Mouse (Mus musculus) mouse embryonic stem cell (cell line): ENCODE data around the gene 4930513O06Rik.

Experiments
- in situ Hi-C, 2 experiments: fragments of 300-500 bp; cut with MboI; formaldehyde crosslinking; loops; 1 replicate in 1 of 2; 3 replicates in 1 of 2; pipeline ENCODE4 v1.14.3; 2019 to 2020; ENCODE audit warnings: low sequenced_read_pairs in 2 of 2, low pct_unique_long_range_greater_than_20kb in 1 of 2, mixed read lengths in 1 of 2; ENCODE audit not compliant: unreplicated experiment in 1 of 2

4930513O06Rik gene

DNA sequence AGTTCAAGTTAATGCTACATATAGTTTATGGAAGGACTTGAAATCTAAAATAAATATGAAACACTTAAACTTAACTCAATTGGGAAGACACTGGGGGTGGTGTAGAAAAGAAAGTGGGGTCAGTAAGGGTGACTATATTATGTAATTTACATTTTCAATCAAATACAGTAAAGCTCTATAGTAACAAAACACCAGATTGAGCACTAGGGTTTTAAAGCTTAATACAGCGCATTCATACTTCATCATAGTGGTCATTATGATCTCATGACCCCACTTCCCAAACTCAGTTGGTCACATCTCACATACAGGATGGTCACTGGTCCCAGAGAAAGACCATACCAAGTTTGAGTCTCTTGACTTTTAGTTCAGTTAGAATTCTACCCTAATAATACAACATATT, at the start of gene 4930513O06Rik:
TSS of gene 4930513O06Rik (plus strand) at position 301 of the 400 bp plus-strand sequence.
- in situ Hi-C loops: no loop called here

DNA sequence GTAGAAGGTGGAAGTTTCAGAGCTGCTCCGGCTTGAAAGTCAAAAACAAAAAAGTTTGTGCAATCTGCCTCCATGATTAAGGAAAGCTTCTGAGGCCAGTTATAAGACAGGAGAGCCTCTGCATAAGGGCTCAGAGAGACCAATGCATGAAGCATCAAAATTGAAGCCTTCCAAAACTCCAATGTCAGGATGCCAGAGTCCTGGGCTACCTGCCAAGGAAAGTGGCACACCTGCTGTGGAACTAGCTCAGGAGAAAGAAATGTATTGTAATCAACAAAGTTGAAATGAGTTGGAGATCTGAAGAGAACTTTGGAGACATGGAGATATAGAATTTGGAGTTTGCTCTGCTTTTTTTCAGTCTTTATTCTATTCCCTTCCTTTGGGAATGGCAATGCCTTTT, 48.4 kb upstream of the 4930513O06Rik start:
- in situ Hi-C loops: no loop called here

DNA sequence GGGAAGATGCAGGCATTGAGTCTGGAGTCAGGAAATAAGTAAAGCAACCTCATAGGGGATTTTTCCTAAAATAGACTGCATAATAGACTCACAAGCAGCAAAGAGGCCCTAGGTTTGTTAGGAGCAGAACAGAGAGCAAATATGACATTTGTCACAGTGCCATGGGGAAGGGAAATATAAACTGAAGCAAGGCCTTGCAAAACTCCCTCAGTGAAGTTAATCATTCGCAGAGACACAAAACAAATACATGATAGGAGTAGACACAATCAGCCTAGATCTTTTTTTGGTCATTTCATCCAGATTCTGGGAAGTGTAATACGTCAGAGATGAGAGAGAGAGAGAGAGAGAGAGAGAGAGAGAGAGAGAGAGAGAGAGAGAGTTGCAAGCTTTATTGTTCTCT, 46.7 kb upstream of the 4930513O06Rik start:
- in situ Hi-C loops: no loop called here

DNA sequence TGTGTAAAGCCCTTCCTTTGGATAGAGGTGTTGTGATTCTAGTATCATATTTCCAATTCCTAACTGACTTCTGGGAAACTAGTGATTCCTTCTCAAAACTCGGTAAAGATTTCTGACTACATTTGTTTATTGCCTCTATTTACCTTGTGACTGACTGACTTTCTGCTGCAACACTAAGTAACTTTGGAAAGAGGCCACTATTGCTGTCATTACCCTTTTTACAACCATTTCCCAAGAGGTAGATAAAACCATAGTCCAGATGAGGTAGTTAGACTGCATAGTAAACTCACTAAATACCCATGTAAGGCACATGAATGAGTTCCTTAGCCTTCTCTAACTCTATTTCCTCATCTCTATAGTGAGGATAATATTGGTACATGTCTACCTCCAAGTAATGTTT, 44.9 kb upstream of the 4930513O06Rik start:
- in situ Hi-C loops: no loop called here

DNA sequence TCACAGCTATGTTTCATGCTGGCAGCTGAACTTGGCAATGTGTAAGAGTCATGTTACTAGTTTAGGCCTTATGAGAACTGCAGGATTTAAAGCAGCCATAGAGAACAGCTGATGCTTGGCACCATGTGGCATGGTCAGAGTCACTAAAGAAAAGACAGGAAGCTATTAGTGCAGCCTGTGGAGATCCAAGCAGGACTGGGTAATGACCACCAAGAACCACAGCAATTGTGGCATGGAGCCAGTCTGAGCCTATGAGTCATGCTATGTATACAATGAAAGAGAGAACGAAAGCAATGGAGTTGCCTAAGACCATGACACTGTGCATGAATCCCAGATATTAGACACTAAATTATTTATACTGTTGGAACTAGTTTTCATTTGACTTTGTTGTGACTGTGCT, 34.1 kb upstream of the 4930513O06Rik start:
- in situ Hi-C loops: no loop called here

DNA sequence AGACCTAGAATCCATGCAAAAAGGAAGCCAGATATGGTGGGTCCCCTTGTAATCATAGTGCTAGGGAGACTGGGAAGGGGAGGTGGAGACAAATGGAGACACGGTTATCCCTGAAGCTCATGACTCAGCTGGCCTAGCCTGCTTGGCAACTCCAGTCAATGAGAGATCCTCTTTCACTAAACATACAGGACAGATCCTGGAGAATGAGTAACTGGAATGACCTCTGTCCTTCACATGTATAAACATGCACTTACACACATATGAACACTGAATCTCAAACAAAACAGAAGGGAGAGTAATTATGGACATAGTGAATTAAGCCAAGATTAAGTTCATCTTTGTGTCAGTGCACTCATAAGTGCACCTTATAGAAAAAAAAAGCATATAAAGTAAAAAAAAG, 32.9 kb upstream of the 4930513O06Rik start:
- in situ Hi-C loops: no loop called here

DNA sequence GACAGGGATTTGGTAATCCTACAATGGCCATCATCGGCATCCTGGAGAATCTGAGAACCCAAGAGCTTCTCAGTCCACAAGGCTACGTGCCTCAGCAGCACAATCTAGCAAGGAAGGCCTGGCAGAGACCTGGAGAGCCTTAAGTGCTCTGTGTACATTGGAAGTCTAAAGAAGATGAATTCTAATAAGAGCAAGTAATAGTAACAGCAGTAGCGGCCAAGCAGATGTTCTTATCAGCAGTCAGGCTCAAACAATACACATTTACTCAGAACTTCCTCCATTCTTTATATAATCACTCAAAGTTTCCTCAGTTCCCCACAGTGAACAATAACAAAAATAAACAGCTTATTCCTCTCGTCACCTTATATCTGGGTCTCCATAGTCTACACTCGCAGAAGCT, 22.0 kb upstream of the 4930513O06Rik start:
- in situ Hi-C loops: no loop called here

DNA sequence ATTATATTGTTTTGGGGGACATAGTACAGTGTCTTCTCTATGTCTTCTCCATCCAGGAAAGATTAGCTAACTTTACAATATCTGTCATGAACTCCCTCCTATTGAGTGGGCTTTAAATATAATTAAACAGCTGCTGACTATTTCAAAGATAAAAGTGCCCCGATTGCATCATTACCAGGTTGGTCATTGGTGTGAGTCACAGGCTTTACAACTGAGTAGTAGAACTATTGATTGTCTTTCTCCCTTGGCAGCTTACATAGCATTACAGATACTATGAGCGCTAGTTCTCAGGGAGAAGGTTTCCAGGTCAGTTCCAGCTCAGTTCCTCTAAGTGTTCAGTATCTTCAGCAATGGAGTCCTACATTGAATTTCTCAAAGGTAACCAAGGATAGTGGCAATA, 7.5 kb upstream of the 4930513O06Rik start:
- in situ Hi-C loops: no loop called here

DNA sequence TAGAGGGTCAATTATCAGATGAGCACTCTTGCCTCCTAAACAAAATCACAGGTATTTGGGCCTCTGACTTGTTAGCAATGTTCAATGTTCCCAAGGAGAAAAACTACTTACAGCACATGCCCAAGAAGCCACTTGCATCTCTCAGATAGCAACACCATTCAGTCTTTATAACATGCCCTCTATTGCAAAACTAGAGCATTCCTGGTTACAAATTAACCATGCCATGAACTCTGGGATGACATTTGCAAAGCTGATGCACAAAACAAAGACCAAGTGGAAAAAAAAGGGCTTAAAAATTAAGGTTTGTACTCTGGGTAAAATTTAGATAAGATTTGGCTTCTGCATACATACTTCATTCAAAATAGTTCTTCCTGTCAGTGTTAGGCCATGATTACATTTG, 966 bp upstream of the 4930513O06Rik start, which contains the start of gene Serpina7:
TSS of gene Serpina7 (minus strand) at position 160 of the 400 bp plus-strand sequence.
- in situ Hi-C loops: no loop called here

DNA sequence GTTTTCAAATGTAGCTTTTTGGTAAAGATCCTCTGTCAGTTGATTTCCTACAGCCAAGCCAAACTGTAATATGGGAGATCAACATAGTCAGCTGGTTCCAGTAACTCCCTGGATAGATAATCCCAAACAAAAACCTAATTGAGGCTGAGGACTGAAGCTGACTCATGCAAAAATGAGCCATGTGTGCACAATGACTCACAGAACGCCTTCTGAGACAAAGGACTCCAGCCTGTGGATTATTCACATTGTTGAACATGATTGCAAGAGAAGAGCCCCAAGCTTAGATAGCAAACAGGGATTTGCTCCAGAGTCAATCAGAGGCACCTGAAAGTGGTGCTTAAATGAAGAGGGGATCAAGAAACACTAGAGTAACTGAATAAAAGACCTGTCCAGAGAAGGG, 11.2 kb downstream of the 4930513O06Rik start:
- in situ Hi-C loops: no loop called here

DNA sequence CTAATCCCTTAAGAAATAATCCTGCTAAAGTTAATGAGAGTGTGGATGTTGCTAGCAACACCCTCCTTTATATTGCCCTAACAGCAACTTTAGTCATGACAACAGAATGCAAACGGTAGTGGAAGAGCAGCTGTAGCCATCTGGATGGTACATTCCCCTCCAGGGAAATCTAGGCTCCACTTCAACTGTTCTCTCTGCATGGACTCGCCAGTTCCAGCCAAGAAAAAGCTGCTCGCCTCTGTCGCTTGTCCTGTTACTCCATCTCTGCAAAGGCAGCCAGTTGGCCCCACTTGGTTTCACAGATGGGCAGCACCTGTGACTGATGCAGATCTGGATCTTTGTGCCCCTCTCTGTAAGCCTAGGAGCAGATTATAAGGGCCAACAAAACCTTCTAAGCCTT, 48.0 kb downstream of the 4930513O06Rik start:
- in situ Hi-C loops: no loop called here
